Mouse (Mus musculus): ENCODE data around the gene Xab2. TPM values are rescaled to one million over a fixed set of nuclear protein-coding genes. Genes with fewer than 3 reads are reported as not detected.
"Not testable (repeated sequence)": the region's sequence is repeated elsewhere in the genome, so short reads cannot be mapped to it uniquely, and the experiment has no call there.

Gene Xab2
- polyA plus RNA-seq, 1 experiment from 2014 or later, result 60.5 TPM

GRCm38 (mm10) chr8:3586452-3586851, 34.7 kb downstream of the Xab2 start:
- DNase-seq (ENCODE audit: low spot score) (no peak), ATAC-seq (replicated peaks; ENCODE audit: low FRiP score) (peak; percentile 50)
- Histone ChIP-seq H3K27ac (ENCODE audit: low read depth, low read length) (no peak overlapping the region), H3K4me2 (peak overlapping the region; percentile 21; the same call in 1 of the 2 replicates), H3K9me3 (ENCODE audit: control insufficient read depth, low read length) (no peaks in the 10 kb centered on the region), H3K27me3 (replicated peaks; ENCODE audit: control insufficient read depth, insufficient read depth, low read length) (peaks cover 8% of the 10 kb centered on the region; the same call in 1 of the 2 replicates), H3K9ac (ENCODE audit: low read depth, low read length) (no peak overlapping the region), H3K4me1 (replicated peaks; ENCODE audit: control insufficient read depth, insufficient read depth, low read length) (peaks cover 5% of the 10 kb centered on the region), H3K36me3 (ENCODE audit: control insufficient read depth, insufficient read depth, low read length) (no peaks in the 10 kb centered on the region), H3K4me3 (ENCODE audit: low read depth, low read length) (no peak overlapping the region)
- WGBS, result 82% methylated on average over 2 of the region's 2 CpGs

- not testable (repeated sequence) for H3K4me3 ChIP-seq (ENCODE audit: low read depth, low read length); DNase-seq (ENCODE audit: low spot score); H3K4me2 ChIP-seq; H3K9ac ChIP-seq (ENCODE audit: low read depth, low read length); H3K27ac ChIP-seq (ENCODE audit: low read depth, low read length); H3K36me3 ChIP-seq (ENCODE audit: control insufficient read depth, insufficient read depth, low read length); H3K27me3 ChIP-seq (replicated peaks; ENCODE audit: control insufficient read depth, insufficient read depth, low read length); ATAC-seq (replicated peaks; ENCODE audit: low FRiP score); H3K4me1 ChIP-seq (replicated peaks; ENCODE audit: control insufficient read depth, insufficient read depth, low read length); H3K9me3 ChIP-seq (ENCODE audit: control insufficient read depth, low read length)
- WGBS, result 64% methylated on average over 1 of the region's 3 CpGs
Measured at GRCm38 (mm10) chr8:3581961-3582360, 39.2 kb downstream of the Xab2 start.

- no peaks in the 10 kb centered on the region; the same call in 1 of the 2 replicates for H3K4me1 ChIP-seq (replicated peaks; ENCODE audit: control insufficient read depth, insufficient read depth, low read length)
- no peak overlapping the region for H3K4me3 ChIP-seq (ENCODE audit: low read depth, low read length)
- H3K27ac ChIP-seq (ENCODE audit: low read depth, low read length), result no peak overlapping the region
- ATAC-seq (replicated peaks; ENCODE audit: low FRiP score) (no peak), DNase-seq (ENCODE audit: low spot score) (no peak)
- no peaks in the 10 kb centered on the region for H3K27me3 ChIP-seq (replicated peaks; ENCODE audit: control insufficient read depth, insufficient read depth, low read length)
- 74% methylated on average over 9 of the region's 9 CpGs for WGBS
- no peak overlapping the region for H3K4me2 ChIP-seq
- H3K9me3 ChIP-seq (ENCODE audit: control insufficient read depth, low read length), result no peaks in the 10 kb centered on the region
- H3K36me3 ChIP-seq (ENCODE audit: control insufficient read depth, insufficient read depth, low read length), result no peaks in the 10 kb centered on the region
- no peak overlapping the region for H3K9ac ChIP-seq (ENCODE audit: low read depth, low read length)
Measured at GRCm38 (mm10) chr8:3579390-3580364, 41.4 kb downstream of the Xab2 start.

GRCm38 (mm10) chr8:3576211-3576960, 44.7 kb downstream of the Xab2 start:
- Histone ChIP-seq H3K27ac (ENCODE audit: low read depth, low read length) (no peak overlapping the region), H3K4me2 (no peak overlapping the region), H3K27me3 (replicated peaks; ENCODE audit: control insufficient read depth, insufficient read depth, low read length) (no peaks in the 10 kb centered on the region), H3K4me1 (replicated peaks; ENCODE audit: control insufficient read depth, insufficient read depth, low read length) (no peaks in the 10 kb centered on the region; the same call in 1 of the 2 replicates), H3K4me3 (ENCODE audit: low read depth, low read length) (no peak overlapping the region), H3K9ac (ENCODE audit: low read depth, low read length) (no peak overlapping the region), H3K9me3 (ENCODE audit: control insufficient read depth, low read length) (no peaks in the 10 kb centered on the region), H3K36me3 (ENCODE audit: control insufficient read depth, insufficient read depth, low read length) (no peaks in the 10 kb centered on the region)
- ATAC-seq (replicated peaks; ENCODE audit: low FRiP score) (no peak), DNase-seq (ENCODE audit: low spot score) (no peak)
- WGBS, result 70% methylated on average over 15 of the region's 15 CpGs

GRCm38 (mm10) chr8:3574546-3574945, 46.6 kb downstream of the Xab2 start:
- H3K4me1 ChIP-seq (replicated peaks; ENCODE audit: control insufficient read depth, insufficient read depth, low read length), result no peaks in the 10 kb centered on the region; the same call in 1 of the 2 replicates
- DNase-seq (ENCODE audit: low spot score) (no peak), ATAC-seq (replicated peaks; ENCODE audit: low FRiP score) (no peak)
- H3K27ac ChIP-seq (ENCODE audit: low read depth, low read length), result no peak overlapping the region
- no peaks in the 10 kb centered on the region for H3K27me3 ChIP-seq (replicated peaks; ENCODE audit: control insufficient read depth, insufficient read depth, low read length)
- WGBS, result 84% methylated on average over 3 of the region's 3 CpGs
- no peaks in the 10 kb centered on the region for H3K9me3 ChIP-seq (ENCODE audit: control insufficient read depth, low read length)
- H3K4me2 ChIP-seq, result no peak overlapping the region
- H3K9ac ChIP-seq (ENCODE audit: low read depth, low read length), result no peak overlapping the region
- no peaks in the 10 kb centered on the region for H3K36me3 ChIP-seq (ENCODE audit: control insufficient read depth, insufficient read depth, low read length)
- no peak overlapping the region for H3K4me3 ChIP-seq (ENCODE audit: low read depth, low read length)

- Histone ChIP-seq H3K36me3 (ENCODE audit: control insufficient read depth, insufficient read depth, low read length) (no peaks in the 10 kb centered on the region), H3K4me1 (replicated peaks; ENCODE audit: control insufficient read depth, insufficient read depth, low read length) (no peaks in the 10 kb centered on the region; the same call in 1 of the 2 replicates), H3K4me2 (no peak overlapping the region), H3K27me3 (replicated peaks; ENCODE audit: control insufficient read depth, insufficient read depth, low read length) (no peaks in the 10 kb centered on the region), H3K9ac (ENCODE audit: low read depth, low read length) (no peak overlapping the region), H3K9me3 (ENCODE audit: control insufficient read depth, low read length) (no peaks in the 10 kb centered on the region), H3K4me3 (ENCODE audit: low read depth, low read length) (no peak overlapping the region), H3K27ac (ENCODE audit: low read depth, low read length) (no peak overlapping the region)
- WGBS, result 77% methylated on average over 5 of the region's 5 CpGs
- ATAC-seq (replicated peaks; ENCODE audit: low FRiP score), result no peak
- no peak for DNase-seq (ENCODE audit: low spot score)
Measured at GRCm38 (mm10) chr8:3569784-3570183, 51.3 kb downstream of the Xab2 start.

GRCm38 (mm10) chr8:3568378-3568777, 52.7 kb downstream of the Xab2 start:
- Histone ChIP-seq H3K4me1 (replicated peaks; ENCODE audit: control insufficient read depth, insufficient read depth, low read length) (no peaks in the 10 kb centered on the region; the same call in 1 of the 2 replicates), H3K27ac (ENCODE audit: low read depth, low read length) (peak overlapping the region; percentile 42; the same call in 1 of the 2 replicates), H3K4me3 (ENCODE audit: low read depth, low read length) (peak overlapping the region; percentile 21; the same call in 1 of the 2 replicates), H3K9ac (ENCODE audit: low read depth, low read length) (no peak overlapping the region), H3K36me3 (ENCODE audit: control insufficient read depth, insufficient read depth, low read length) (no peaks in the 10 kb centered on the region), H3K9me3 (ENCODE audit: control insufficient read depth, low read length) (no peaks in the 10 kb centered on the region), H3K4me2 (peak overlapping the region; percentile 51), H3K27me3 (replicated peaks; ENCODE audit: control insufficient read depth, insufficient read depth, low read length) (no peaks in the 10 kb centered on the region)
- WGBS, result 21% methylated on average over 7 of the region's 7 CpGs
- no peak for DNase-seq (ENCODE audit: low spot score)
- no peak for ATAC-seq (replicated peaks; ENCODE audit: low FRiP score)

GRCm38 (mm10) chr8:3567641-3568371, 53.3 kb downstream of the Xab2 start, which contains the start of gene C330021F23Rik:
C330021F23Rik (plus strand) TSS chr8:3567990.
- WGBS, result 12% methylated on average over 12 of the region's 12 CpGs
- DNase-seq (ENCODE audit: low spot score) (peak; percentile 37), ATAC-seq (replicated peaks; ENCODE audit: low FRiP score) (peak; percentile 64)
- H3K27ac ChIP-seq (ENCODE audit: low read depth, low read length), result peak within 1 kb of the TSS; percentile 42; the same call in 1 of the 2 replicates
- H3K4me3 ChIP-seq (ENCODE audit: low read depth, low read length), result peak within 1 kb of the TSS; percentile 21
- H3K4me1 ChIP-seq (replicated peaks; ENCODE audit: control insufficient read depth, insufficient read depth, low read length), result no peaks in the 10 kb centered on the region; the same call in 1 of the 2 replicates
- no peaks in the 10 kb centered on the region for H3K9me3 ChIP-seq (ENCODE audit: control insufficient read depth, low read length)
- peak within 1 kb of the TSS; percentile 32; the same call in 1 of the 2 replicates for H3K9ac ChIP-seq (ENCODE audit: low read depth, low read length)
- H3K36me3 ChIP-seq (ENCODE audit: control insufficient read depth, insufficient read depth, low read length), result no peaks in the 10 kb centered on the region
- H3K27me3 ChIP-seq (replicated peaks; ENCODE audit: control insufficient read depth, insufficient read depth, low read length), result no peaks in the 10 kb centered on the region
- H3K4me2 ChIP-seq, result peak within 1 kb of the TSS; percentile 51

Measured in liver, embryonic 11.5 days (tissue).